Mouse (Mus musculus): ENCODE measurements around the gene Mkrn2. TPM values are rescaled to one million over a fixed set of nuclear protein-coding genes. Genes with fewer than 3 reads are reported as not detected.

The Mkrn2 gene
- polyA plus RNA-seq, 1 experiment from 2014 or later, result 36.8 TPM

DNA sequence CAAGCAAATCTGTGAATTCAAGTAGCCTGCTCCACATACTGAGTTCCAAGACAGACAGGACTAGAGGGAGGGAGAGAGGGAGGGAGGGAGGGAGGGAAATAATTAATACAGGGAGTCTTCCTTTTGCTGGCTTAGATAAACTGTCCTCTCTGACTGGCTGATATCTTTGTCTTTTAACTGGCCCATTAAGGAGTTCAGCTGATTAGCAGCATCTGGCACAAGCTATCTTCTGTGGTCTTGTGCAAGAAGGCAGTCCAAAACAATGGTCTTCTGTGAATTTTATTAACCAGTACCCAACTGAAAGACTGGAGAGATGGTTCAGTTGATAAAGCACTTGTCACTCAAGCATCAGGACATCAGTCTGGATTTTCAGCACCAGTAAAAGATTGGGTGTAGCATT is 57.1 kb downstream of the Mkrn2 start:
- H3K36me3 ChIP-seq (replicated peaks), result no peaks in the 10 kb centered on the region
- ATAC-seq (replicated peaks), result no peak
- H3K27me3 ChIP-seq (replicated peaks), result no peaks in the 10 kb centered on the region
- no peaks in the 10 kb centered on the region for H3K9me3 ChIP-seq
- H3K4me3 ChIP-seq, result no peak overlapping the region
- H3K9ac ChIP-seq, result no peak overlapping the region
- peaks cover 13% of the 10 kb centered on the region; the same call in 1 of the 2 replicates for H3K4me1 ChIP-seq
- H3K4me2 ChIP-seq, result no peak overlapping the region
- H3K27ac ChIP-seq, result no peak overlapping the region

GRCm38 (mm10) chr6:115664268-115664667 is 62.6 kb downstream of the Mkrn2 start:
- Histone ChIP-seq H3K36me3 (replicated peaks) (no peaks in the 10 kb centered on the region), H3K27me3 (replicated peaks) (no peaks in the 10 kb centered on the region), H3K27ac (no peak overlapping the region), H3K4me2 (no peak overlapping the region), H3K9me3 (no peaks in the 10 kb centered on the region), H3K9ac (no peak overlapping the region), H3K4me1 (peaks cover 13% of the 10 kb centered on the region; the same call in 1 of the 2 replicates), H3K4me3 (no peak overlapping the region)
- no peak for ATAC-seq (replicated peaks)
- WGBS, result 96% methylated on average over 3 of the region's 3 CpGs

GRCm38 (mm10) chr6:115666641-115667040 is 64.9 kb downstream of the Mkrn2 start:
- H3K4me1 ChIP-seq, result peaks cover 17% of the 10 kb centered on the region
- H3K4me3 ChIP-seq, result no peak overlapping the region
- H3K9ac ChIP-seq, result no peak overlapping the region
- H3K9me3 ChIP-seq, result no peaks in the 10 kb centered on the region
- no peak overlapping the region for H3K4me2 ChIP-seq
- H3K36me3 ChIP-seq (replicated peaks), result no peaks in the 10 kb centered on the region
- no peak overlapping the region for H3K27ac ChIP-seq
- ATAC-seq (replicated peaks), result no peak
- 89% methylated on average over 4 of the region's 4 CpGs for WGBS
- H3K27me3 ChIP-seq (replicated peaks), result no peaks in the 10 kb centered on the region

Other genes starting within 250 kb of the Mkrn2 start
- gene Pparg, start 241.0 kb upstream of the Mkrn2 start, polyA plus RNA-seq (2015; fragmentation: Nextera tagmentation; extraction: Ambion mirVana), result 0.37 and 0.47 TPM in 2 replicates
- gene Tsen2, start 57.2 kb upstream of the Mkrn2 start, polyA plus RNA-seq (2015; fragmentation: Nextera tagmentation; extraction: Ambion mirVana), result 34.6 and 35.5 TPM in 2 replicates
- 0.49 and 0.74 TPM in 2 replicates for gene Mkrn2os, start 9.3 kb upstream of the Mkrn2 start, polyA plus RNA-seq (2015; fragmentation: Nextera tagmentation; extraction: Ambion mirVana)
- gene Raf1, start 74.7 kb downstream of the Mkrn2 start, polyA plus RNA-seq (2015; fragmentation: Nextera tagmentation; extraction: Ambion mirVana), result 142 and 146 TPM in 2 replicates
- gene Tmem40, start 160.5 kb downstream of the Mkrn2 start, polyA plus RNA-seq (2015; fragmentation: Nextera tagmentation; extraction: Ambion mirVana), result 0.74 and 1.2 TPM in 2 replicates
- 11.4 and 12.2 TPM in 2 replicates for gene Cand2, start 172.6 kb downstream of the Mkrn2 start, polyA plus RNA-seq (2015; fragmentation: Nextera tagmentation; extraction: Ambion mirVana)
- gene Rpl32, start 206.8 kb downstream of the Mkrn2 start, polyA plus RNA-seq (2015; fragmentation: Nextera tagmentation; extraction: Ambion mirVana), result 881 and 890 TPM in 2 replicates
- 2.7 and 2.8 TPM in 2 replicates for gene Efcab12, start 236.5 kb downstream of the Mkrn2 start, polyA plus RNA-seq (2015; fragmentation: Nextera tagmentation; extraction: Ambion mirVana)